Mouse (Mus musculus): ENCODE results near the gene Cutc.

Cutc gene

DNA sequence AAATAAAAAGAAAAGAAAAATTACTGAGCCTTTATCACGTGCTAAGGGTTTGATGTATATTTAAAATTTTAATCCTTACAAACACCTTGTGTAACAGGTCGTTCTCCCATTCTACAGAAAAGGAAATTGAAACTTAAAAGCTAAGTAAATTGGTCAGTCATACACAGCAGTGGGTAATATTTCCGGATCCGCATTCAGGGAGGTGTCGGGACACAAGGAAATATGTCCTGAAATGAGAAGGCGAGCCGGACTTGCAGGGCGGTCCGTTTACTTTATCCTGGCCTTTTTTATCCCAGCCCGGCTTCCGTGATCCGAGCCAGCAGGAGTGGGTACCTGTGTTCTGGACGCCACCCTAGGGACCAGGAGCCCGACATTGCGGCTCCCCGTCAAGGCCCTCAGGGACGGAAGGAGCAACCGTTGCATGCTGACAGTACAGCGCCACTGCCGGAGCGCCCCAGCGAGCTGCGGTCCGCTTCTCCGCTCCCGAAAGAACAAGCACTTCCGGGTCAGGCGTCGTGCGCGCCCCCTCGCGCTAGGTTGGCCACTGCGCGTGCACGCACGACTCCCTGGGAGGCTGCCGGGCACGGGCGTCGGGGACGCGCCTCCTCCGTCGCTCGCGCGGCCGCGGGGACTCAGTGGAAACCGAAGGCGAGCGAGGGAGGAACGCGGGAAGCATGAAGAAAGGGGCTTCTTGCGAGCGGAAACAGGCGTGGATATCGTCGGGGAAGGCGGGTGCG lies at the start of gene Cutc, which contains the start of gene Cox15:
Cutc (plus strand) TSS at position 508 of the 737 bp plus-strand sequence.
Cox15 (minus strand) TSS at position 512 of the 737 bp plus-strand sequence.
- DNase-seq (ENCODE audit: low read depth): peak; percentile 91

DNA sequence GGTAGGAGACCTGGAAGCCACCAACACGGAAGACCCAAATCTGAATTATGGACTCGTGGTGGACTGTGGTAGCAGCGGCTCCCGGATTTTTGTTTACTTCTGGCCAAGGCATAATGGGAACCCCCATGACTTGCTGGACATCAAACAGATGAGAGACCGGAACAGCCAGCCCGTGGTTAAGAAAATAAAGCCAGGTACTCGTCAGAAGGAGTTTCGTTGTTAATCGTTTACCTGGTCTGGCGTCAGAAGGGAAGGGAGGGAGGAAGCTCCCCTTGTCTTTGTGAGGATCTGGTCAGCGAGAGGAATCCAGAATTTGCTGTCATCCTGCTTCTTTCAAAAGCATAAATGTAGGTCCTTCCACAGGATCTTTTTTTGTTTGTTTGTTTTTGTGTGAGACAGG lies 48.6 kb upstream of the Cutc start:
- no peak for DNase-seq (ENCODE audit: low read depth)

DNA sequence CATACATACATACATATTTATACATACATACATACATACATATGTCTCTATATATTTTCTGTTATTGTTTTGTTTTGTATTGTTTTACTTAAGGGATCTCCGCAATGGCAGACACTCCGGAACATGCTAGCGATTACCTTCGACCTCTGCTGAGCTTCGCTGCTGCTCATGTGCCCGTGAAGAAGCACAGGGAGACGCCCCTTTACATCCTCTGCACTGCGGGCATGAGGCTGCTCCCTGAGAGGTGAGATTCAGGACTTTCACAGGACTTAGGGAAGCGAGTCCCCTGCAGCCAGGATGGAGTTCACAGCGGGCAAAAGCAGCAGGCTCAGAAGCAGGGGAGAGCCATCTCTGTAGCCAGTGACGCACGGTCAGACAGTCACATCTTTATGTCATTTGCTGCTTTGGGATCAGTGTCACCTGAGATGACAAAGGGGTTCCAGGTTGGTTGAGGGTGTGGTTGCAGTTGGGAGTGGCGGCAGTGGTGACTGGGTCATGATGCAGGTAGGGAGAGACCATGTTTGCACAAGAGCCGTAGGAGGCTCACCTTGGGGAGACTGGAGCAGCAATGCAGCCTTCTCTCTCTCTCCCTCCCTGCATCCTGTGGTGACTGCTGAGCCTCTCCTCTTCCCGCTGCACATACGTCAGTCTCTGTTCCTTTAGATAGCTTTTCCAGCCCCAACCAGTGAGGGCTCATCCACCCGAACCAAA lies 47.9 kb upstream of the Cutc start:
- no peak for DNase-seq (ENCODE audit: low read depth)

DNA sequence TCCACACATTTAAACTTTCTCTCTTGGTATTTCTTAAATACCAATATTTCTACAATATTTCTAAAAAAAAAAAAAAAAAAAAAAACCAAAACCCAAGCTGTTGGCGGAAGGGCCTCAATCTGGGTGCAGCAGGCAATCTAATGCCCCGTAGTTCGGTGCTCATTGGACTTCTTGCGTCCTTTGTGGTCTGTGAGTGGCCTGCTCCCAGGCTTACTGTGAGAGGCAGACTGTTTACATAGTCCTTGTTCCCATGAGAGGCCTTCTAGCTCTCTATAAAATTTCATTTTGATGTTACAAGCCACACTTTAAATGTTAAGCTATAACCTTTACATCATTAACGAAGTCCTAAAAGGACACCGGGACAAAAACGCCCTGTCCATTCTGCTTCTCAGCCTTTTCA lies 44.6 kb upstream of the Cutc start:
- DNase-seq (ENCODE audit: low read depth): no peak

DNA sequence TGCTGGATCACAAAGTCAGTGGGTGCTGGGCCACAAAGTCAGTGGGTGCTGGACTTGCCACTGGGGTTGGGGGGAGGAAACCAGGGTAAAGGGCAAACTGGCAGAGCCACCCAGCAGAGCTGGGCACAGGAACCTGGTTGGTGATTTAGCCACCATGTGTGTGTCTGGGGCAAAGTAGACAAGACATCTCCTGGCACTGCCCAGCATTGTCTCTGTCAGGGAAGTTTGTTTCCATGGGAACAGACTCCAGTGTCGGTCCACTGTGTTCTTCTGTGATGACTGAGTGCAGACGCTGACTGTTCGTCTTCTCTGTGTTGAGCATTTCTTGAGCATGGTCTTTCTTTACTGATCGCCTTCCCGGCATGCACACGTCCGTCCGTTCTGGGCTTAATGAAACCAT lies 43.5 kb upstream of the Cutc start:
- no peak for DNase-seq (ENCODE audit: low read depth)

GRCm38 (mm10) chr19:43711159-43711916 lies 41.5 kb upstream of the Cutc start:
- DNase-seq (ENCODE audit: low read depth): no peak

DNA sequence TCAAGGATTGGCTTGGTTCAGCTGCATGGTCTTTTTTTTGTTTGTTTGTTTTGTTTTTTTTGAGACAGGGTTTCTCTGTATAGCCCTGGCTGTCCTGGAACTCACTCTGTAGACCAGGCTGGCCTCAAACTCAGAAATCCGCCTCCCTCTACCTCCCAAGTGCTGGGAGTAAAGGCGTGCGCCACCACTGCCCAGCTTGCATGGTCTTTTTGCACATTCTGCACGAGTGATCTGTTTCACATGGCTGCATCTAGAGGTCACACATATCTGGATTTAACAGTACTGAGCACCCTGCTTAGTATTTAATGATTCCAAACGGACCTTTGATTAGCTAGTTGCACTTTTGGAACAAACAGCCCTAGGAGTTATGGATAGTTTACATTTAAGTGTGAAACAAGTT lies 40.8 kb upstream of the Cutc start:
- no peak for DNase-seq (ENCODE audit: low read depth)

DNA sequence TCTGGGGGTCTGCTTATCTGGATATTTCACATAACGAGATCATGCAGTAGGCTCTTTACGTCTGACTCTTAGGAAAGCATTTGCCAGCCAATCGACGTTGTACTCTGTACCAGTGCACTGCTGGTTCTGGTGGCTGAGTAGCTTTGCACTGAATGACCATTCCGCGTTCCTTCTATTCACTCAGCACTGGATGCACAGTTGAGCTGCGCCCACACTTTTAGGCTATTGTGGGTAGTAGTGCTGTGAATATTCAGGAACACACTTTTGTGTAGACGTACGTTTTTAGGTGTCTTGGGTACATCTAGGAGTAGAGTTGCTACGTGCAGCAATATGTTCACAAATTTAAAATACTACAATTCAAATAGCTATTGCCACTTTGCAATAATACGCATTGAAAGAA lies 32.7 kb upstream of the Cutc start:
- DNase-seq (ENCODE audit: low read depth): no peak

- DNase-seq (ENCODE audit: low read depth): no peak
Measured at GRCm38 (mm10) chr19:43722891-43723290, 29.9 kb upstream of the Cutc start.

DNA sequence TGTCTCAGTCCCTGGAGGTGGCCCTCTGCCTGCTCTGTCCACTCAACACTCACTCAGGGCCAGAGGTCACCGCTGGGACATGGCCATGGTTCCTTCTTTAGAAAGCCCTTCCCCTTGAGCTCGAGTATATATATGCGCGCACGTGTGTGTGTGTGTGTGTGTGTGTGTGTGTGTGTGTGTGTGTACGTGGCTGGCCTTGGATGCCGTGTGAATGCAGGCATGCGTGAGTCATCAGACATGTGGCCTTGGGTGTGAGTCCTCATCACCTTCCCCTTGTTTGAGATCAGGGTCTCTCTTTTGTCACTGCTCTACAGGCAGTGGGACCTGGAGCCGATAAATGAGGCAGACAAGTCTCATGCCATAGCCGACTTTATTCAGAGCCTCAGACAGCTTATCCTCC lies 29.3 kb upstream of the Cutc start:
- DNase-seq (ENCODE audit: low read depth): no peak

DNA sequence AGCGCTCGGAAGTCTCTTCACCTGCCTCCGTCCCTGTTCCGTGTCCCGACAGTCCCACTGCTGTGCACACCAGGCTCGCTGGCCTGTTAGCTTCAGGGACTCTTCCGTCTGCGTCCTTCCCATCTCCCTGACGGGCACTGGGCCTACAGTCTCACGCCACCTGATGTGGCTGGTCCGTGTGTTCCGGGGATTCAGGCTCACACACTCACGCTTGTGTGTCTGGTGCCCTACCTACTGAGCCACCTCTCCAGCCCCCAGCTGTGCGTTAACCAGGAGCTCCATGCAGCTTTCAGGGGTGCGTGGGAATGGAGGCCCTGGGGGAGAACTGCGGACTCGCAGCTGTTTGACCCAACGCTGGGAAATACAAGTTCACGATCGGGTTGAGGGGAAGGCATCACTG lies 28.6 kb upstream of the Cutc start:
- DNase-seq (ENCODE audit: low read depth): no peak

GRCm38 (mm10) chr19:43724821-43725220 lies 28.0 kb upstream of the Cutc start:
- DNase-seq (ENCODE audit: low read depth): no peak

DNA sequence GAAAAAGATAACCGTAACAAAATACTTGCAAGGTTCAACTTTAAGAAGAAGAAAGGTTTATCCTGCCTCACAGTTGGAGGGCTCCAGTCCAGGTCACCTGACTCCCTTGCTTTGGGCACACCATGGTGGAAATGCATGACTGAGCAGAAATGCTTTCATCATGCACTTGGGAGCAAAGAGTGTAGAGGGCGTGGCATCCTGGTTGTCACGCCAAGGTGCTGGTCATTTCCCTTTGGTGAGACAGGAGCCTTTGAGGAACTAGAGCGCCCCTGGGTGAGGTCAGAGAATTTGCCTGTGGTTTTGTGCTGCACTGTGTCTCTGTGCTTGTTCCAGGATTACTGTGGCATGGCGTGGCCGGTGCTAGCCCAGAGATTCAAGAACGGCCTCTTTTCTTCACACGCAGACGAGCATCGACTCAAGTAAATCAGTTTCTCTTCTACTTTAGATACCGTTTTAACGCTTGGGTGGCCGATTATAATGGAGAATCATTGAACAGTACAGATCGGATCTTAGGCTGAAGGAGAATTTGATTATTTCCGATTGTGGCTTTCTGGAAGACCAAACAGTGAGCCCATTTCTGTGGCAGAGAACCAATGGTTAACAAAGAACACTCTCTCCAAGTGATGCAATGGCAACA lies 26.2 kb upstream of the Cutc start:
- DNase-seq (ENCODE audit: low read depth): no peak

DNA sequence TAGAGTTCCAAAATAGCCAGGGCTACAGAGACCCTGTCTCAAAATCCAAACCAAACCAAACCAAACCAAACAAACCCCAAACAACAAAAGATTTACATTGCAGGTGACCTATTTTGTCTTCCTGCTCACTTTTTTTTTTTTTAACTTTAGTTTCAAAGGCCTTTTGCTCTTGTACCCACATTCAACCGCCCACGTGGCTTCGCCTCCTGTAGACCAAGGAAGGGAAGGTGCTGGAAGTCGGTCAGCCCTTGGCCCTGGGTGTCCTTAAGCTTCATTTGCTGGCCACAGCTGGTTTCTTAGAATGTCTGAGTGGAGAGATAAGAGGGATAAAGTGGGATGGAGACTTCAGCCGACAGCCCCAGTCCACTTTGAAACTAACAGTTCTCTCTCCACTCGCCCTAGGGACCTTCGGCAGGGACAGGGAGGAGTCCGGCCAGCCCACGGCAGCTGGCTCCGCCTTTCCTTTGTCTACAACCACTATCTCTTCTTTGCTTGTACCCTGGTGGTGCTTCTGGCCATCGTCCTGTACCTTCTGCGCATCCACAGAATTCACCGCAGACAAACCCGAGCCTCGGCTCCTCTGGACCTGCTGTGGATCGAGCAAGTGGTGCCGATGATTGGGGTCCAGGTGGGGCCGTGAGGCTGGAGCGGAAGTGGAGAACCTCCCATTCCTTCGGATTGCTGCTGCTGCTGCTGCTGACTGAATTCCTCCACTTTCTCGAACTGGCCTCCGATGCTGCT lies 23.3 kb upstream of the Cutc start:
- no peak for DNase-seq (ENCODE audit: low read depth)

DNA sequence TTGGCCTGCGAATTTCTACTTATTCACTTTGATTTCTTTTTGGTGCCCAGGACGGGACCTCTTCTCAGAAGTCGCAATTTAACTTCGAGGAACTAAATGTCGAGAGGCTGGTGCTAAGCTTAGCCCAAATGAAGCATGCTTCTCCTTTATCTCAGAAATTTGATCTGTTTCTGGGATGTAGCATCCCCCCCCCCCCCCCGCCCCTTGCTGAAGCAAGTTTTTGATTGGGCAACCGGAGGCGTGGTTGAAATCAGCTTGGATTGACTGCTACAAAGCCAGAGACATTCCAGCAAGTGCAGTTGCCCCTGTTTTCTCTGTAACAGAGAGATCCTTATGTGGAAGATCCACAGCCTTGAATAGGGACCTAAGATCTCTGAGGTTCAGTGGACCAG lies 22.8 kb upstream of the Cutc start:
- DNase-seq (ENCODE audit: low read depth): no peak

GRCm38 (mm10) chr19:43731157-43731556 lies 21.6 kb upstream of the Cutc start:
- DNase-seq (ENCODE audit: low read depth): no peak

- DNase-seq (ENCODE audit: low read depth): no peak
Measured at GRCm38 (mm10) chr19:43738409-43738808, 14.4 kb upstream of the Cutc start.

- no peak for DNase-seq (ENCODE audit: low read depth)
Measured at GRCm38 (mm10) chr19:43743401-43743800, 9.4 kb upstream of the Cutc start.

GRCm38 (mm10) chr19:43745740-43746139 lies 7.1 kb upstream of the Cutc start:
- DNase-seq (ENCODE audit: low read depth): no peak

DNA sequence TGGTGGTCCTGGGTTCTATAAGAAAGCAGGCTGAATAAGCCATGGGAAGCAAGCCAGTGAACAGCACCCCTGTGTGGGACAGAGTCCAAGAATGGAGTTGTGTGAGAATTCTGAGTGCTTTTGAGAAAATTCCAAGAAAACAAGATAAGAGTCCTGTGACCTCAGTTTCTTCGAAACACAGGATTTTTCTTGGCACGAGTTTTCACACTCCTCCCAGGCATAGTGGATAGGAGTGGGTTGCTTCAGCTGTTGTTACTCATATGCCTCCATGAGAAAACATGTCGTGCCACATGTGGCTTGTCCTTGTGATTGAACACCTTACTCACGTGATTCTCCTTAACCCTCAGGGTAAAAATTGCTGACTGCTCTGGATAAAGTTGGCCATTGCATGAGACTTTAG lies 4.9 kb upstream of the Cutc start:
- DNase-seq (ENCODE audit: low read depth): no peak

DNA sequence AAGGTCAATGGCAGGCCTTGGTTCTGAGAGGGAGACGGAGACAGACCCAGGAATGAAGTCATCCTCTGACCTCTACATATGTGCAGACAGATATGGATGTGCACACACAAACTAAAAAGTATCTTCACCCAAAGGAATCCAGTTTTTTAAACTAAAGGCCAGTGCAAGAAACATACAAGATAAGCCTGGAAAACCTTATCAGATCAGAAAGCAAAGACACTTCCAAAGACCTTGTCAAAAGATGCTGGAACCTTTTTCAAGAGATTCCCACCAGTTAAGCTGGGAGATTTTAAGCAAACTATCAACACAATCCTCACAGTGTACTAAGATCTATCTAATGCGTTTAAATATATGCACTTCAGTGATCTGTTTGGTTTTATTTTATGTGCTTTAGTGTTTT lies 2.8 kb upstream of the Cutc start:
- no peak for DNase-seq (ENCODE audit: low read depth)
